Mouse (Mus musculus): ENCODE data around the gene Cuedc1. TPM values are rescaled to one million over a fixed set of nuclear protein-coding genes. Genes with fewer than 3 reads are reported as not detected.

Cuedc1 gene
- polyA plus RNA-seq, 1 experiment from 2014 or later = 23.4 TPM

GRCm38 (mm10) chr11:88218586-88218985 is 120.7 kb downstream of the Cuedc1 start:
- H3K36me3 ChIP-seq = no peaks in the 10 kb centered on the region
- H3K27ac ChIP-seq = no peak overlapping the region
- ATAC-seq (replicated peaks; ENCODE audit: low FRiP score) = no peak
- H3K4me1 ChIP-seq = peaks cover 20% of the 10 kb centered on the region
- no peaks in the 10 kb centered on the region for H3K27me3 ChIP-seq
- WGBS = 61% methylated on average over 7 of the region's 7 CpGs
- no peak overlapping the region for H3K9ac ChIP-seq
- H3K9me3 ChIP-seq (replicated peaks) = no peaks in the 10 kb centered on the region
- H3K4me2 ChIP-seq = no peak overlapping the region
- no peak overlapping the region for H3K4me3 ChIP-seq (replicated peaks)

GRCm38 (mm10) chr11:88221929-88222475 is 124.1 kb downstream of the Cuedc1 start:
- H3K4me2 ChIP-seq = no peak overlapping the region
- H3K9ac ChIP-seq = no peak overlapping the region
- no peak overlapping the region for H3K27ac ChIP-seq
- no peaks in the 10 kb centered on the region for H3K27me3 ChIP-seq
- no peaks in the 10 kb centered on the region for H3K4me1 ChIP-seq
- 67% methylated on average over 15 of the region's 15 CpGs for WGBS
- ATAC-seq (replicated peaks; ENCODE audit: low FRiP score) = no peak
- H3K36me3 ChIP-seq = no peaks in the 10 kb centered on the region
- no peak overlapping the region for H3K4me3 ChIP-seq (replicated peaks)
- H3K9me3 ChIP-seq (replicated peaks) = no peaks in the 10 kb centered on the region

GRCm38 (mm10) chr11:88227001-88227957 is 129.4 kb downstream of the Cuedc1 start:
- no peaks in the 10 kb centered on the region for H3K4me1 ChIP-seq
- no peak overlapping the region for H3K27ac ChIP-seq
- no peaks in the 10 kb centered on the region for H3K9me3 ChIP-seq (replicated peaks)
- H3K4me2 ChIP-seq = no peak overlapping the region
- H3K36me3 ChIP-seq = no peaks in the 10 kb centered on the region
- 90% methylated on average over 17 of the region's 17 CpGs for WGBS
- ATAC-seq (replicated peaks; ENCODE audit: low FRiP score) = no peak
- H3K9ac ChIP-seq = no peak overlapping the region
- no peak overlapping the region for H3K4me3 ChIP-seq (replicated peaks)
- no peaks in the 10 kb centered on the region for H3K27me3 ChIP-seq

GRCm38 (mm10) chr11:88231213-88231790 is 133.4 kb downstream of the Cuedc1 start:
- Histone ChIP-seq H3K27ac (no peak overlapping the region), H3K4me1 (peaks cover 30% of the 10 kb centered on the region), H3K27me3 (no peaks in the 10 kb centered on the region), H3K4me2 (no peak overlapping the region), H3K9ac (no peak overlapping the region), H3K36me3 (no peaks in the 10 kb centered on the region), H3K9me3 (replicated peaks) (no peaks in the 10 kb centered on the region), H3K4me3 (replicated peaks) (no peak overlapping the region)
- WGBS = 79% methylated on average over 4 of the region's 4 CpGs
- no peak for ATAC-seq (replicated peaks; ENCODE audit: low FRiP score)

- ATAC-seq (replicated peaks; ENCODE audit: low FRiP score) = peak; percentile 52; the same call in 1 of the 2 replicates
- Histone ChIP-seq H3K36me3 (no peaks in the 10 kb centered on the region), H3K4me1 (peaks cover 35% of the 10 kb centered on the region), H3K4me2 (no peak overlapping the region), H3K4me3 (replicated peaks) (no peak overlapping the region), H3K9me3 (replicated peaks) (no peaks in the 10 kb centered on the region), H3K27me3 (no peaks in the 10 kb centered on the region), H3K9ac (no peak overlapping the region), H3K27ac (peak overlapping the region; percentile 83)
- WGBS = 36% methylated on average over 17 of the region's 17 CpGs
Observed at GRCm38 (mm10) chr11:88233528-88234427, 135.9 kb downstream of the Cuedc1 start.

- Histone ChIP-seq H3K9me3 (replicated peaks) (no peaks in the 10 kb centered on the region), H3K27me3 (no peaks in the 10 kb centered on the region), H3K9ac (no peak overlapping the region), H3K4me2 (0 out of 2 replicates have a peak overlapping the region, but pooled peaks have one; percentile 53), H3K36me3 (no peaks in the 10 kb centered on the region), H3K4me1 (peaks cover 35% of the 10 kb centered on the region), H3K4me3 (replicated peaks) (no peak overlapping the region), H3K27ac (peak overlapping the region; percentile 83)
- WGBS = 19% methylated on average over 4 of the region's 4 CpGs
- peak; percentile 20; the same call in 1 of the 2 replicates for ATAC-seq (replicated peaks; ENCODE audit: low FRiP score)
Observed at GRCm38 (mm10) chr11:88234789-88235188, 136.9 kb downstream of the Cuedc1 start.

- WGBS = 8% methylated on average over 23 of the region's 23 CpGs
- peak overlapping the region; percentile 19 for H3K4me3 ChIP-seq (replicated peaks)
- ATAC-seq (replicated peaks; ENCODE audit: low FRiP score) = peak; percentile 52
- no peaks in the 10 kb centered on the region for H3K36me3 ChIP-seq
- peak overlapping the region; percentile 18; the same call in 1 of the 2 replicates for H3K9ac ChIP-seq
- peak overlapping the region; percentile 84 for H3K27ac ChIP-seq
- no peaks in the 10 kb centered on the region for H3K27me3 ChIP-seq
- peak overlapping the region; percentile 53 for H3K4me2 ChIP-seq
- H3K4me1 ChIP-seq = peaks cover 42% of the 10 kb centered on the region
- no peaks in the 10 kb centered on the region for H3K9me3 ChIP-seq (replicated peaks)
Observed at GRCm38 (mm10) chr11:88235221-88236203, 137.7 kb downstream of the Cuedc1 start.

- 0 out of 2 replicates have a peak, but pooled peaks have one; percentile 7 for ATAC-seq (replicated peaks; ENCODE audit: low FRiP score)
- H3K9ac ChIP-seq = no peak overlapping the region
- no peak overlapping the region for H3K4me2 ChIP-seq
- no peak overlapping the region for H3K4me3 ChIP-seq (replicated peaks)
- H3K27ac ChIP-seq = peak overlapping the region; percentile 63
- no peaks in the 10 kb centered on the region for H3K9me3 ChIP-seq (replicated peaks)
- no peaks in the 10 kb centered on the region for H3K27me3 ChIP-seq
- H3K4me1 ChIP-seq = peaks cover 38% of the 10 kb centered on the region
- WGBS = 78% methylated on average over 10 of the region's 10 CpGs
- H3K36me3 ChIP-seq = no peaks in the 10 kb centered on the region
Observed at GRCm38 (mm10) chr11:88240275-88240674, 142.4 kb downstream of the Cuedc1 start.

GRCm38 (mm10) chr11:88240736-88241353 is 143.0 kb downstream of the Cuedc1 start:
- no peaks in the 10 kb centered on the region for H3K9me3 ChIP-seq (replicated peaks)
- H3K4me3 ChIP-seq (replicated peaks) = no peak overlapping the region
- WGBS = 9% methylated on average over 10 of the region's 10 CpGs
- H3K4me1 ChIP-seq = peaks cover 32% of the 10 kb centered on the region
- H3K27ac ChIP-seq = peak overlapping the region; percentile 63
- no peak overlapping the region for H3K9ac ChIP-seq
- no peak overlapping the region for H3K4me2 ChIP-seq
- H3K36me3 ChIP-seq = no peaks in the 10 kb centered on the region
- ATAC-seq (replicated peaks; ENCODE audit: low FRiP score) = peak; percentile 70
- H3K27me3 ChIP-seq = no peaks in the 10 kb centered on the region

- WGBS = 48% methylated on average over 12 of the region's 12 CpGs
- ATAC-seq (replicated peaks; ENCODE audit: low FRiP score) = no peak
- no peak overlapping the region for H3K9ac ChIP-seq
Observed at GRCm38 (mm10) chr11:88241468-88242301, 143.8 kb downstream of the Cuedc1 start.

More at GRCm38 (mm10) chr11:88241468-88242301, 143.8 kb downstream of the Cuedc1 start:
- Histone ChIP-seq H3K27me3 (no peaks in the 10 kb centered on the region), H3K36me3 (no peaks in the 10 kb centered on the region), H3K9me3 (replicated peaks) (no peaks in the 10 kb centered on the region), H3K4me1 (peaks cover 25% of the 10 kb centered on the region), H3K4me2 (no peak overlapping the region), H3K27ac (peak overlapping the region; percentile 63), H3K4me3 (replicated peaks) (no peak overlapping the region)

All from kidney, embryonic 15.5 days (tissue).